Mouse (Mus musculus) kidney, embryonic 16.5 days (tissue): ENCODE measurements around the gene B4galnt2. TPM values are rescaled to one million over a fixed set of nuclear protein-coding genes. Genes with fewer than 3 reads are reported as not detected.

Source experiments
- ATAC-seq: fragments of 200-750 bp; cut with Nextera tagmentation; 2 replicates; pipeline ENCODE4 v1.8.0; 2017; ENCODE audit warnings: moderate TSS enrichment; ENCODE audit not compliant: low FRiP score, low TSS enrichment
- H3K27ac ChIP-seq: fragments of 300-500 bp; sonication (generic); 2 replicates; pipeline ENCODE4 v1.5.1; 2014; ENCODE audit warnings: low read length
- H3K27me3 ChIP-seq: fragments of 300-500 bp; sonication (generic); 2 replicates; pipeline ENCODE4 v1.6.1; 2014; ENCODE audit warnings: low read length, control low read depth, mixed read lengths; ENCODE audit not compliant: insufficient read depth
- H3K36me3 ChIP-seq: fragments of 300-500 bp; sonication (generic); 2 replicates; pipeline ENCODE4 v1.6.1; 2014; ENCODE audit warnings: low read length, control low read depth, mixed read lengths; ENCODE audit not compliant: insufficient read depth
- H3K4me1 ChIP-seq: fragments of 300-500 bp; sonication (generic); 2 replicates; pipeline ENCODE4 v1.6.1; 2014; ENCODE audit warnings: low read length, control low read depth, mixed read lengths; ENCODE audit not compliant: insufficient read depth
- H3K4me2 ChIP-seq: fragments of 300-500 bp; sonication (generic); replicated peaks from 2 replicates; pipeline ENCODE4 v1.6.1; 2014; ENCODE audit warnings: low read depth, low read length
- H3K4me3 ChIP-seq: fragments of 300-500 bp; sonication (generic); 2 replicates; pipeline ENCODE4 v1.5.1; 2014; ENCODE audit warnings: mild to moderate bottlenecking, low read length
- H3K9ac ChIP-seq: fragments of 300-500 bp; sonication (generic); replicated peaks from 2 replicates; pipeline ENCODE4 v1.6.1; 2014; ENCODE audit warnings: low read length
- H3K9me3 ChIP-seq: fragments of 300-500 bp; sonication (generic); 2 replicates; pipeline ENCODE4 v1.6.1; 2016; ENCODE audit warnings: low read length, control low read depth
- WGBS: fragments of 180-500 bp; shearing (Covaris S2); extraction: QIAGEN DNeasy Blood & Tissue Kit; methylation state at CpG from one replicate; pipeline ENCODE4 v1.1.7; 2014; 5-methylcytosine and 5-hydroxymethylcytosine counted together
- polyA plus RNA-seq: library from polyadenylated mRNA; unstranded; fragments of >200 nt; fragmentation: Nextera tagmentation; extraction: Ambion mirVana; gene quantifications from 2 replicates; pipeline ENCODE4 v1.2.1, GENCODE M21; 2015

B4galnt2 gene
- polyA plus RNA-seq, 1 experiment from 2014 or later = 1.4 TPM

DNA sequence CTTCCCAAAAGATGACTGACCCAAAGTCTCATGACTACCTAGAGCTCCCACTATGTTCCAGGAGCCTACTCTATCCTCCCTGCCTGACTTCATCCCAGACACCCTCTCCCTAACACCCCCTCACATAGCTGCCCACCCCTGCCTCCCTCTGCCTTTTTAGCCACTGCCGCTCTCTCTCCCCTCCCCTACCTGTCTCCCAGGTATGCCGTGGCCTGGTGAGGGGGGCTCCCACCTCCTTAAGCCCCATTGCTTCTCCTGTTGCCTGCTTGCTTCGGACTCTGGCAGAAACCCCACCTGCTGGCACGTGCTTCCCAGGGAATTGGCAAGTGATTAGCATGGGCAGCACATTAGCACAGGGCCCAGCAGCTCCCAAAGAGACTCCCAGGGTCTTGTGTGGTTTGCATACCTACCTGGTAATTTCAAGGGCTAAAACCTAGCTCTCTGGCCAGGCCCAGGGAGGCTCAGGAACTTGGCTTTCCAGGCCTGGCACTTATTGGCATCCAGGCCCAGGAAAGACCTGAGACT is 85.1 kb downstream of the B4galnt2 start:
- Histone ChIP-seq H3K9ac (no peak overlapping the region), H3K27ac (no peak overlapping the region), H3K27me3 (peaks cover 87% of the 10 kb centered on the region), H3K4me1 (peaks cover 35% of the 10 kb centered on the region), H3K9me3 (no peaks in the 10 kb centered on the region), H3K36me3 (no peaks in the 10 kb centered on the region), H3K4me2 (no peak overlapping the region), H3K4me3 (no peak overlapping the region; the same call in 1 of the 2 replicates)
- no peak for ATAC-seq
- 34% methylated on average over 4 of the region's 4 CpGs for WGBS

DNA sequence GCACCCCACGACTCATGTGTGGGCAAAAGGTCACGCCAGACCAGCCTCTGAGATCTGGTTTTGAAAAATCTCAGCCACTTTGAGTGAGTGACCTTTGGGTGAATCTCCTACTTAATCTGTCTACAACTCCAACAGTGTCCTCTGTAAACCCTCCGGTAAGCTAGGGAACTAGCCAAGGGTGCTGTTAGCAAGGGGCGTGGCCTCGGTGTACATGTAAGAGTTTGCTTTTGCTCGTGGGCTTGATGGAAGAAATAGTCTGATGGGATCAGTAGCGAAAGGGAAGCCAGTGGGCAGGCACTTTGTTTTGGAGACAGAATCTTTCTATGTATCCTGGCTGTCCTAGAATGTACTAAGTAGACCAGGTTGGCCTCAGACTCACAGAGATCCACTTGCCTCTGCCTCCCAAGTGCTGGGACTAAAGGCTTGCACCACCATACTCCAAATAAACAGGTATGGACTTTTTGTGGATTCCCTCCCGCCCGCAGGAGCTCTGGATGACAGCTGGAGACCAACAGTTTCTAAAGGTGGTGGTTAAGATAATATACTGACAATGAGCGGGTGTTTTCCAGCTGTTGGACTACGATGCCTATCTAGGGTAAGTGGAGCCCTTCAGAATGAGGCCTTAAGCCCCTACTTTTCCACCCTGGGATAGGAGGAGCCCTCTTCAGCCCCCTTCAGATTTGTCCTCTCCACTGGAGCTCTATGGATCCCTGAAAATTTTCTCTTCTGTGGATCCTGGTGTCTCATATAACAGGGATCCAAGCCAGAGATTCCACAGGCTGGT is 86.3 kb downstream of the B4galnt2 start:
- Histone ChIP-seq H3K27ac (no peak overlapping the region), H3K27me3 (peaks cover 77% of the 10 kb centered on the region), H3K36me3 (no peaks in the 10 kb centered on the region), H3K9ac (no peak overlapping the region), H3K4me3 (no peak overlapping the region), H3K4me1 (peaks cover 28% of the 10 kb centered on the region), H3K9me3 (no peaks in the 10 kb centered on the region), H3K4me2 (no peak overlapping the region)
- no peak for ATAC-seq
- 70% methylated on average over 11 of the region's 11 CpGs for WGBS

- H3K9me3 ChIP-seq = no peaks in the 10 kb centered on the region
- H3K4me2 ChIP-seq = no peak overlapping the region
- H3K27me3 ChIP-seq = peaks cover 73% of the 10 kb centered on the region
- H3K9ac ChIP-seq = no peak overlapping the region
- peaks cover 29% of the 10 kb centered on the region for H3K4me1 ChIP-seq
- ATAC-seq = no peak
- H3K4me3 ChIP-seq = no peak overlapping the region
- 20% methylated on average over 3 of the region's 3 CpGs for WGBS
- no peak overlapping the region for H3K27ac ChIP-seq
- no peaks in the 10 kb centered on the region for H3K36me3 ChIP-seq
These were observed 87.1 kb downstream of the B4galnt2 start for GRCm38 (mm10) chr11:95827464-95828085.

DNA sequence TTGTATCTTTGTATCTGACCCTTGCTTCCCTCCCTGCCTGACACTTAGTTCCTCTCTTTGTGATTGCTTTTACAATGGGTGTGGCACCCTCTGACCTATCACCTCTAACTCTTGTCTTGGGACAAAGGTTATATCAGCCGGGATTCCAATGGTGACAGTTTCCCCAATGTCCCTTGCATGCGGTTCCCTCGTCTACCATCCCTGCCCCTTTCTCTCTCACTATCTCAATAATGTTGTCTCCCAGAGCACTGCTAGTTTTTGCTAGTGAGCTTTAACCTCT is 87.6 kb downstream of the B4galnt2 start:
- Histone ChIP-seq H3K4me1 (peaks cover 29% of the 10 kb centered on the region), H3K36me3 (no peaks in the 10 kb centered on the region), H3K9me3 (no peaks in the 10 kb centered on the region), H3K27ac (no peak overlapping the region), H3K9ac (no peak overlapping the region), H3K27me3 (peaks cover 68% of the 10 kb centered on the region), H3K4me3 (no peak overlapping the region), H3K4me2 (no peak overlapping the region)
- 20% methylated on average over 3 of the region's 3 CpGs for WGBS
- no peak for ATAC-seq

DNA sequence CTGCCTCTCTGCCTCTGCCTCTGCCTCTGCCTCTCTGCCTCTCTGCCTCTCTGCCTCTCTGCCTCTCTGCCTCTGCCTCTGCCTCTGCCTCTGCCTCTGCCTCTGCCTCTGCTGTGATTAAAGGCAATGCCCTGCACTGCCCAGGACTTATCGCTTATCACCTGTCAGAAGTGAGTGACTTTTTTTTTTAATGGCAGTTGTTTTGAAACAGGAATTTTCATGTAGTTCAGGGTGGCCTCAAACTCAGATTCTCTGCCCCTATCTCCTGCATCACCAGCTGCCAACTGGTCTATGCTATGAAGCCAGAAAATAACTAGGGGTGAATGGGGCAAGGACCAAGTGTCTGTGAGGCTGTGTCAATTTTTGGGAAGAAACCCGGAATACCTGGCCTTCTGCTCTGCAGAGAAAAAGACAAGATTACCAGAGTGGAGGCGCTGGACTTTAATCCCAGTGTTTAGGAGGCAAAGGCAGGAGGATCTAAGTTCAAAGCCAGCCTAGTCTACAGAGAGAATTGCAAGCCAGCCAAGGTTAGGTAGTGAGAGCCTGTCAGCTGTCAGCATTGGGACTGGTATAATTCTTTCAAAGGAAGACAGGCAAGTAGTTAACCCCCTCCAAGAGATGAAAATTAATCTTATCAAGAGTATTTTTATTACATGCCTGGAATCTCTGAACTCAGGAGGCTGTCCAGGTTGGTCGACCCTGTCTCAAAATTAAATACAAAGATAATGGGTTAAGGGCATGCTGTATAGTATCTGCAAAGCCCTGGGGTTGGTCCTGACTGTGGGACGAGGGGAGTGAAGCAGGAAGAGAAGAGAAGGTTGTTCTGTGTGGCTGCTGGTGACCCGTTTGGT is 88.1 kb downstream of the B4galnt2 start:
- Histone ChIP-seq H3K27ac (no peak overlapping the region), H3K27me3 (peaks cover 63% of the 10 kb centered on the region), H3K4me2 (no peak overlapping the region), H3K4me3 (no peak overlapping the region), H3K9me3 (no peaks in the 10 kb centered on the region), H3K4me1 (peaks cover 28% of the 10 kb centered on the region), H3K36me3 (no peaks in the 10 kb centered on the region), H3K9ac (no peak overlapping the region)
- no peak for ATAC-seq
- WGBS = 48% methylated on average over 6 of the region's 6 CpGs

GRCm38 (mm10) chr11:95825625-95826024 is 89.1 kb downstream of the B4galnt2 start:
- Histone ChIP-seq H3K4me3 (no peak overlapping the region), H3K27ac (no peak overlapping the region), H3K9ac (no peak overlapping the region), H3K9me3 (no peaks in the 10 kb centered on the region), H3K27me3 (peaks cover 54% of the 10 kb centered on the region), H3K4me1 (peaks cover 19% of the 10 kb centered on the region), H3K36me3 (no peaks in the 10 kb centered on the region), H3K4me2 (no peak overlapping the region)
- WGBS = 39% methylated on average over 3 of the region's 3 CpGs
- ATAC-seq = no peak

DNA sequence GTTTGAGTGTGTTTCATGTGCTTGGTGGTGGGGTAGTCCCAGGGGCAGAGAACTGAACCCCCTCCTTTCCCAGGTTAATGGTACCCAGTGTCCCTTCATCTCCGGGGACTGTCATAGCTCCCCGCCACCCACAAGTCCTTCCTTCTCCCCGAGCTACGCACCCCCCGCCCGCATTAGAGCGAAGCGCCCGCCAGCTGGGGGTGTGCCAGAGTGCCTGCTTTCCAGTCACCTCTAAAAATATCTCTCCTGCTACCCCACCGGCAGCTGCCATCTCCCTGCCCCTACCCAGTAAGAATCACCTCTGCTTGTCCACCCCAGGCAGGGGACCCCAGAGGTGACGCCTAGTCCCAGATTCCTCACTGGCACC is 89.8 kb downstream of the B4galnt2 start:
- H3K4me3 ChIP-seq = peak overlapping the region; percentile 68
- peaks cover 14% of the 10 kb centered on the region for H3K4me1 ChIP-seq
- H3K27me3 ChIP-seq = peaks cover 47% of the 10 kb centered on the region
- H3K27ac ChIP-seq = no peak overlapping the region
- ATAC-seq = peak; percentile 21; the same call in 1 of the 2 replicates
- H3K9me3 ChIP-seq = no peaks in the 10 kb centered on the region
- H3K36me3 ChIP-seq = no peaks in the 10 kb centered on the region
- H3K9ac ChIP-seq = peak overlapping the region; percentile 77
- peak overlapping the region; percentile 98 for H3K4me2 ChIP-seq
- WGBS = 5% methylated on average over 11 of the region's 11 CpGs

DNA sequence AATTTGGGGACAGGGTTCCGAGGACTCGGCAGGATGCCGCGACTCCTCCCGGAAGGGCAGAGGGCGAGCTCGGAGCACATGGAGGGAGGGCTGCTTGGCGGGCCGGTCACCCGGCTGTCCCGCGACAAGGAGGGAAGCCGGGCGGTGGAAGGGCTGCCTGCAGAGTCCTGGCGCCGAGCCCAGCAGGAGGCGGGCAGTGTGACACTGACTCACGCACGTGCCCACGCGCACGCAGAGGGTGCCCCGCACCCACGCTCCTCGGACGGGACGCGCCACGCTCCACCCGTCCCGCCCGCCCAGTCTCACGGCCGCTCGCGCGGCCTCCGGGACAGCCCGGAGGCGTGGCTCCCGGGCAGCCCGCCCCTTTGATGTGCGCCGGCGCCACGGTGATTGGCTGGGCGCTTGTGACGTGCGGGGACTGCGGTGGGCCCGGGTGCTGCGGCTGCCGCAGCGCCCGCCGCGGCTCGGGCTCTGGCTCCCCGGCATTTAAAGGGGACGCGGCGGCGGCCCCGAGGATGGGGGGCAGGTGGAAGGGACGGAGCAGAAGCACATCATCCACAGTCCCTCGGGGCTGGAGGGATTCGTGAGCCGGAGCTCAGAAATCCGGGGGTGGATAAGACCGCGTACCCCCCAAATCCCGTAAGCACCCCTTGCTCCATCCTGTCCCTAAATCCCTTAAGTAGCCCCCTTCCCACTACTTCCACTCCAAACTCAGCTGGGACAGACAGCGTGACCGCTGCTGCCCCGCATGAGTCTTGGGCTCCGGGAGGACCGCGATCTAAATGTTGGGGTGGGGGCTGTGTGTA is 90.4 kb downstream of the B4galnt2 start, which contains the start of gene Phospho1:
Gene Phospho1 (plus strand): TSS at position 429 of the 806 bp plus-strand sequence.
- Histone ChIP-seq H3K4me2 (peak within 1 kb of the TSS; percentile 98), H3K4me1 (peaks cover 14% of the 10 kb centered on the region), H3K27me3 (peaks cover 41% of the 10 kb centered on the region), H3K27ac (no peak within 1 kb of the TSS), H3K9ac (peak within 1 kb of the TSS; percentile 77), H3K9me3 (no peaks in the 10 kb centered on the region), H3K4me3 (peak within 1 kb of the TSS; percentile 68), H3K36me3 (no peaks in the 10 kb centered on the region)
- peak; percentile 96 for ATAC-seq
- under 1% methylated on average over 77 of the region's 78 CpGs for WGBS

DNA sequence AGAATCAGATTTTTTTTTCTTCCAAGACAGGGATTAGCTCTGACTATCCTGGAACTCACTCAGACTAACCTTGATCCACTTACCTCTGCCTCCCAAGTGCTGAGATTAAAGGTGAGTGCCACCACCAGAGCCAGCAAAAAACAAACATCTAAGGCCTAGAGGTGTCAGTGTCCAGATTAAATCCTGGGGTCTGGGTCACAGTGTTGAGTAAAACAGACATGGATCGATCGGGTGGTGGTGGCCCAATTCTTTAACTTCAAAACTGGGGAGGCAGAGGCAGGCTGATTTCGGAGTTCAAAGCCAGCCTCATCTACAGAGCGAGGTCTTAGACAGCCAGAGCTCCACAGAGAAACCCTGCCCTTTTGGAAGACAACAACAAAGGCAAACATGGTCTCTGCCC is 92.3 kb downstream of the B4galnt2 start:
- WGBS = 94% methylated on average over 4 of the region's 4 CpGs

More for the DNA sequence above, 92.3 kb downstream of the B4galnt2 start:
- no peak for ATAC-seq
- Histone ChIP-seq H3K9ac (no peak overlapping the region), H3K27ac (no peak overlapping the region), H3K9me3 (no peaks in the 10 kb centered on the region), H3K4me2 (no peak overlapping the region), H3K27me3 (peaks cover 26% of the 10 kb centered on the region), H3K36me3 (no peaks in the 10 kb centered on the region), H3K4me3 (no peak overlapping the region), H3K4me1 (peaks cover 14% of the 10 kb centered on the region)
